Mouse (Mus musculus) testis, adult 2 months (tissue): ENCODE results near the gene Ptgdr.
"Not testable (repeated sequence)": the region's sequence is repeated elsewhere in the genome, so short reads cannot be mapped to it uniquely, and the experiment has no call there.

Experiments used
- CTCF ChIP-seq: fragments of 200-500 bp; IDR thresholded peaks from 2 replicates; pipeline ENCODE4 v1.5.1; 2012; ENCODE audit warnings: low read depth, mild to moderate bottlenecking, inconsistent platforms, low read length, moderate library complexity; ENCODE audit not compliant: control insufficient read depth, insufficient read depth, insufficient replicate concordance
- POLR2A ChIP-seq: fragments of 200-500 bp; IDR thresholded peaks from 2 replicates; pipeline ENCODE4 v1.6.1; 2012; ENCODE audit warnings: low read depth, mild to moderate bottlenecking, inconsistent platforms, low read length, moderate library complexity; ENCODE audit not compliant: control insufficient read depth

GRCm38 (mm10) chr14:44850637-44851036 lies 8.5 kb downstream of the Ptgdr start:
- TF ChIP-seq CTCF, POLR2A: not testable (repeated sequence)
